Mouse (Mus musculus) midbrain, embryonic 16.5 days (tissue): ENCODE results near the gene Tmem179. TPM values are rescaled to one million over a fixed set of nuclear protein-coding genes. Genes with fewer than 3 reads are reported as not detected.
A peak's percentile ranks its signal among the peaks of the same experiment; 100 is the strongest.

Source experiments
- ATAC-seq: fragments of 200-750 bp; cut with Nextera tagmentation; 2 replicates; pipeline ENCODE4 v1.8.0; 2017; ENCODE audit warnings: moderate TSS enrichment
- H3K27ac ChIP-seq: fragments of 300-500 bp; sonication (generic); 2 replicates; pipeline ENCODE4 v1.5.1; 2014; ENCODE audit warnings: mild to moderate bottlenecking, low read length, mixed read lengths
- H3K27me3 ChIP-seq: fragments of 300-500 bp; sonication (generic); 2 replicates; pipeline ENCODE4 v1.6.1; 2014; ENCODE audit warnings: low read depth, low read length, mixed read lengths; ENCODE audit not compliant: control insufficient read depth, insufficient read depth
- H3K36me3 ChIP-seq: fragments of 300-500 bp; sonication (generic); 2 replicates; pipeline ENCODE4 v1.6.1; 2014; ENCODE audit warnings: mild to moderate bottlenecking, low read length, moderate library complexity, mixed read lengths; ENCODE audit not compliant: control insufficient read depth, insufficient read depth
- H3K4me1 ChIP-seq: fragments of 300-500 bp; sonication (generic); 2 replicates; pipeline ENCODE4 v1.6.1; 2014; ENCODE audit warnings: mild to moderate bottlenecking, low read length, mixed read lengths; ENCODE audit not compliant: control insufficient read depth, insufficient read depth
- H3K4me2 ChIP-seq: fragments of 300-500 bp; sonication (generic); 2 replicates; pipeline ENCODE4 v1.6.1; 2014; ENCODE audit warnings: mild to moderate bottlenecking, low read length, mixed read lengths
- H3K4me3 ChIP-seq: fragments of 300-500 bp; sonication (generic); 2 replicates; pipeline ENCODE4 v1.5.1; 2014; ENCODE audit warnings: low read depth, mild to moderate bottlenecking, low read length, moderate library complexity, mixed read lengths
- H3K9ac ChIP-seq: fragments of 300-500 bp; sonication (generic); 2 replicates; pipeline ENCODE4 v1.6.1; 2014; ENCODE audit warnings: low read depth, low read length, mixed read lengths
- H3K9me3 ChIP-seq: fragments of 300-500 bp; sonication (generic); replicated peaks from 2 replicates; pipeline ENCODE4 v1.6.1; 2014; ENCODE audit warnings: mild to moderate bottlenecking, low read length, mixed read lengths; ENCODE audit not compliant: control insufficient read depth, poor library complexity, severe bottlenecking
- WGBS: fragments of 180-500 bp; shearing (Covaris S2); extraction: QIAGEN DNeasy Blood & Tissue Kit; methylation state at CpG from one replicate; pipeline ENCODE4 v1.1.7; 2014; 5-methylcytosine and 5-hydroxymethylcytosine counted together
- polyA plus RNA-seq: library from polyadenylated mRNA; unstranded; fragments of >200 nt; fragmentation: Nextera tagmentation; extraction: Ambion mirVana; gene quantifications from 2 replicates; pipeline ENCODE4 v1.2.1, GENCODE M21; 2015

Gene Tmem179
- 96.8 and 100 TPM in 2 replicates for polyA plus RNA-seq

DNA sequence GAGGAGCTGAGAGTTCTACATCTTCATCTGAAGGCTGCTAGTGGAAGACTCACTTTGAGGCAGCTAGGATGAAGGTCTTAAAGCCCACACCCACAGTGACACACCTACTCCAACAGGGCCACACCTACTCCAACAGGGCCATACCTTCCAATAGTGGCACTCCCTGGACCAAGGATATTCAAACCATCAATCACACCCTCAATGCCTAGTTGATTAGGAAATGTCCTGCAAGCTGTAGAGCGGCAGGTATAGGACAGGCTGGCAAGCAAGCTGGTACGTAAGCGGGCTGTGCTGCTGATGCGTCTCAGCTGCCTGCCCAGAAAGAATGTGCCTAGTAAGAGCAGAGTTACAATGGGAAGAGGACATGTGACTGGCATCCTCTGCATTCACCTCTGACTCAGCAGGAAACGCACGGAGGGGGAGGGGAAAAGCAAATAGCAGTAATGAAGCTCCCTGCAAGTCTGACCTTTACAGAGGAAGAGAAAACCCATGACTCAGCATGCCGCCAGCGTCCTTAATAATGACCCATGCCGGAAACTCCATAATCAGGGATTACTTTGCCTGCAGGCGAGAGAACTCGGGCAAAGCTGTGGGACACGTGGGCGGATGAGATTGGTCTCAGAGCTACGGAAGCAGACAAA is at the start of gene Tmem179:
Gene Tmem179 (minus strand): TSS at position 51 of the 641 bp plus-strand sequence.
- 0 out of 2 replicates have a peak within 1 kb of the TSS, but pooled peaks have one; percentile 1 for H3K27ac ChIP-seq
- H3K27me3 ChIP-seq, result peaks cover 5% of the 10 kb centered on the region
- 8% methylated on average over 14 of the region's 14 CpGs for WGBS
- H3K9me3 ChIP-seq, result no peaks in the 10 kb centered on the region
- H3K4me1 ChIP-seq, result peaks cover 26% of the 10 kb centered on the region
- H3K4me3 ChIP-seq, result no peak within 1 kb of the TSS
- 0 out of 2 replicates have a peak within 1 kb of the TSS, but pooled peaks have one; percentile 20 for H3K9ac ChIP-seq
- ATAC-seq, result 0 out of 2 replicates have a peak, but pooled peaks have one; percentile 43
- peak within 1 kb of the TSS; percentile 39 for H3K4me2 ChIP-seq
- H3K36me3 ChIP-seq, result no peaks in the 10 kb centered on the region

DNA sequence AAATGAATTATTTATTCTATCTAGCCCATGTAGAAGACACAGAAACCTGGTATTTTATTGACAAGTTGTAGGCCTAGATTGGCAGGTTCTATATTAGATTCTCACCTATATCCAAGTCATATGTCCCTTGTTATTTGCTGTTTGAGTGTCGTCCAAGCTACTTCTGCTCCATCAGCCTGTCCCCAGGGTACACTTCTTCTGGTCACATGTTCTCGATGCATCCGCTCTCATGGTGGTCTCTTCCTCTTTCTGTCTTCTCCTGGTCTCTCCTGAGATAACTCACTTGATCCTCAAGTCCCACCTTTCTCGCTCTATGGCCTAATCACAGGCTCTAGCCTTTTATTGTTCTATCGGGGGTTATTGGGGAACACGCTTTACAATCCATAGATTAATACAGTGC is 46.5 kb upstream of the Tmem179 start:
- H3K9me3 ChIP-seq, result no peaks in the 10 kb centered on the region
- no peak overlapping the region for H3K9ac ChIP-seq
- H3K4me3 ChIP-seq, result no peak overlapping the region
- no peaks in the 10 kb centered on the region for H3K4me1 ChIP-seq
- WGBS, result 92% methylated on average over 6 of the region's 6 CpGs
- H3K4me2 ChIP-seq, result no peak overlapping the region
- H3K27ac ChIP-seq, result no peak overlapping the region
- no peaks in the 10 kb centered on the region for H3K27me3 ChIP-seq
- no peaks in the 10 kb centered on the region for H3K36me3 ChIP-seq
- no peak for ATAC-seq

DNA sequence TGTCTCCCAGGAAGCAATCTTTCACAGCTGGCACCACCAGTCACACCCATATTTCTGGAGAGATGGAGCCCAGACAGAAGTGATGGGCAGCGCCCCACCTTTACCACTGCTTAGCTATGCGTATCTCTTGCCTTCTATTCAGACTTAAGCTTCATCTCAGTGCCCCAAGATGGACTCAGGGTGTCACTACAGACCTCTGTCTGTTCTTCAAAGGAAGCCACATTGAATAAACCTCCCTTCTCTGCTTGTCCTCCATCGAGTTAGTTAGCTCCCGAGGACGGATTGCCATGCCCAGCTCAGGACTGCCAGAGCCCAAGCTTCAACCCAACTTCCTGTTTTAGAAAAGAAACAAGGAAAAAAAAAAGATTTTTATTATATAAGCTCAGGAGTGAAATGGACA is 45.9 kb upstream of the Tmem179 start:
- no peaks in the 10 kb centered on the region for H3K36me3 ChIP-seq
- WGBS, result 86% methylated on average over 5 of the region's 5 CpGs

DNA sequence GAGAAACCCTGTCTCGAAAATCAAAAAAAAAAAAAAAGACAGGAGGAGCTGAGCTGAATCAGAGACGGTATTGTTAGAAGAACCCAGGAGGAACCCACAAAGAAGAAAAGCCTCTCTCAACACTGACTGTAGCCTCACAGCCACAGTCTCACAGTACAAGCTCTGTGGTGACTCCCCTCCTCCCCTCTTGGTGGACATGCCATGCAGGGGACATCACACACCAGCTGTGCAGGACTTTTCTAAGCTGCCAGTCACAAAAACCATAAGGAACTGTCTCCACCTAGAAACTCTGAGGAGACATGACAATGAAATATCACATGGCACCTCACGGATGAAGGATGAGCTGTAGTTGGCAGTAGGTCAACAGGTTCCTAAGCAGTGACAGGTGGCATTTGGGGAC is 44.6 kb upstream of the Tmem179 start:
- H3K9ac ChIP-seq, result no peak overlapping the region
- 57% methylated on average over 3 of the region's 3 CpGs for WGBS
- no peaks in the 10 kb centered on the region for H3K36me3 ChIP-seq
- H3K4me3 ChIP-seq, result no peak overlapping the region
- no peaks in the 10 kb centered on the region for H3K27me3 ChIP-seq
- H3K27ac ChIP-seq, result no peak overlapping the region
- no peak overlapping the region for H3K4me2 ChIP-seq
- no peak for ATAC-seq
- H3K4me1 ChIP-seq, result no peaks in the 10 kb centered on the region
- H3K9me3 ChIP-seq, result no peaks in the 10 kb centered on the region

More for the DNA sequence above, 45.9 kb upstream of the Tmem179 start:
- Histone ChIP-seq H3K9ac (no peak overlapping the region), H3K4me1 (no peaks in the 10 kb centered on the region), H3K27ac (no peak overlapping the region), H3K27me3 (no peaks in the 10 kb centered on the region), H3K4me2 (no peak overlapping the region), H3K4me3 (no peak overlapping the region), H3K9me3 (no peaks in the 10 kb centered on the region)
- ATAC-seq, result no peak

DNA sequence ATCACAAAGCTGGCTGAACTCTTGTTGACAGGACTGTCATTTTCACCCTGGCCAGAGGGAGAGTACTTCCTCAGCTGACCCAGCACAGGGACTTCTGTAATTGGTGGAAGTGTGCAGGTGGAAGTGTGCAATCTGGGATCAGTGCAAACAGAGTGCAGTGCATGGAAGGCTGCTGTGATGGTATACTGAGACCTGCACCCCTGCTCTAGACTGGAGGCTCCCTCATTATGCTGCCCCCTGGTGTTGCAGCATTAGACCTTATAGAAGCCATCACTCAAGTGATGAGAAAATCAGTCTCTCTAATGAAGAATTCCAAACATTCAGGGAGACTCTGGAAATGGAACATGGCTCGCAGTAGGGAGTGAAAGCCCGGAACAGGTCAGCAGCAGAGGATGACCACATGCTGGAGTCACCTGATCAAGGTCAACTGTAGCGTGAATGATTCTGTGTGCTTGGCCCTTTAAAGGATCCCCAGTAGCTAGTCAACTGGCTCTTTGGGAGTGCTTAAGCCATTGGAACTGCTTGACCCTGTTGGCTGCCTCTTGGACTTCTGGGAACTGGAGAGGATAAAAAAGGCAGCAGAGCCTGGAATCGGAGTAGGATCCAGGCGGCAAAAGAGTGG is 43.7 kb upstream of the Tmem179 start:
- no peaks in the 10 kb centered on the region for H3K36me3 ChIP-seq
- no peaks in the 10 kb centered on the region for H3K4me1 ChIP-seq
- no peaks in the 10 kb centered on the region for H3K27me3 ChIP-seq
- no peak overlapping the region for H3K4me2 ChIP-seq
- no peak overlapping the region for H3K9ac ChIP-seq
- H3K27ac ChIP-seq, result no peak overlapping the region
- no peak overlapping the region for H3K4me3 ChIP-seq
- 51% methylated on average over 3 of the region's 5 CpGs for WGBS
- H3K9me3 ChIP-seq, result no peaks in the 10 kb centered on the region
- no peak for ATAC-seq

DNA sequence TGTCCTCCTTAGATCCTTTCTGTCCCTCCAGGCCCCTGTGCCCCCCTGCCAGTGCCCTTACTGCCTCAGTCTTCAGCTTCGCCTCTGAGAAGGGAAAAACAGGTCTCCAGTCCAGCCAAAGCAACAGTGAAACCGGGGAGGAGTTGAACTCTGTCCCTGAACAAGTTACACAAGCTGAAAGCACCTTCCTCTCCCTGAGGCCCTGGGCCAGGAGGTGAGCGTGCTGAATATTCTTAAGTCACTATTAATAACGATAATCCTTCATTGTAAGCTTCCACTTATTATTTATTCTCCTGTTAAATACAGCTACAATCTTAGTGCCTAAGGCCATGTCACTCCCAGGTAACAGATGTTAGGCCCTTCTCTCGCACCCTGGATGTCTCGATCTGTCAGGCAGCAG is 43.1 kb upstream of the Tmem179 start:
- Histone ChIP-seq H3K4me3 (no peak overlapping the region), H3K9me3 (no peaks in the 10 kb centered on the region), H3K9ac (no peak overlapping the region), H3K4me1 (no peaks in the 10 kb centered on the region), H3K27ac (no peak overlapping the region), H3K36me3 (no peaks in the 10 kb centered on the region), H3K4me2 (no peak overlapping the region), H3K27me3 (no peaks in the 10 kb centered on the region)
- 71% methylated on average over 6 of the region's 6 CpGs for WGBS
- ATAC-seq, result no peak

DNA sequence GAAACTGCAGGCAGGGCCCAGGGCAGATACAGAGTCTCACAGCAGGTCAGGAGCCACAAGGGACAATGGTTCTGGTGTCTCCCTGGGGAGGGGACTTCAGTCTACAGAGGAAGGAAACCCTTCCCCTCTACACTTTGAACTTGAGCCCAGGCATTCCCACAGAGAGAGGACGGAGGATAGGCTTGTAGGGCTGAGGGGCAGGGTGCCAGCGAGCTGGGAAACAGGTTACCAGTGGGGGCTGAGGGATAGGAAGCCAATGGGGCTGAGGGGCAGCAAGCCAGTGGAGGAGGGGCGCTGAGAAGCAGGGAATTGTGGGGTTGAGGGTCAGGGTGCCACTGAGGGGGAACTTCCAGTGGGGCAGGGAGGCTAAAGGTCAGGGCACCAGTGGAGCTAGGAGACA is 42.7 kb upstream of the Tmem179 start:
- H3K27me3 ChIP-seq, result no peaks in the 10 kb centered on the region
- H3K36me3 ChIP-seq, result no peaks in the 10 kb centered on the region
- no peak overlapping the region for H3K27ac ChIP-seq
- no peak for ATAC-seq
- H3K4me2 ChIP-seq, result no peak overlapping the region
- H3K9ac ChIP-seq, result no peak overlapping the region
- 37% methylated on average over 2 of the region's 3 CpGs for WGBS
- no peak overlapping the region for H3K4me3 ChIP-seq
- H3K4me1 ChIP-seq, result no peaks in the 10 kb centered on the region
- H3K9me3 ChIP-seq, result no peaks in the 10 kb centered on the region

DNA sequence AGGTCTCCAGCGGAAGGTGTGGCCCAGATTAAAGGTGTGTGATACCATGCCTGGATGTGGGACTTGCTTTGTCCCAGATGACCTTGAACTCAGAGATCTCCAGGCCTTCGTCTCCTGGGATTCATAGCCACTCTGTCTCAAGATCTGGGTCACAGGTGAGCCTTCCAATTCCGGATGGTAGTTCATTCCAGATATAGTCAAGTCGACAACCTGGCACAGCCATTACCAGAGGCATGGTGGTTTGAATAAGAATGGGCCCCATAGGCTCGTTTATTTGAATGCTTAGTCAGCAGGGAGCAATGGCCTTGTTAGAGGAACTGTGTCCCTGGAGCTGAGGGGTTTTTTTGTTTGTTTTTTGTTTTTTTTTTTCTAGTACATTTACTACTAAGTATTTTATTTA is 40.7 kb upstream of the Tmem179 start:
- H3K9ac ChIP-seq, result no peak overlapping the region
- H3K36me3 ChIP-seq, result no peaks in the 10 kb centered on the region
- WGBS, result 84% methylated on average over 5 of the region's 5 CpGs
- H3K4me2 ChIP-seq, result no peak overlapping the region
- no peak overlapping the region for H3K4me3 ChIP-seq
- H3K4me1 ChIP-seq, result 0 out of 2 replicates have a peak, but pooled peaks cover under 1% of the 10 kb centered on the region
- no peak overlapping the region for H3K27ac ChIP-seq
- no peaks in the 10 kb centered on the region for H3K9me3 ChIP-seq
- ATAC-seq, result no peak
- no peaks in the 10 kb centered on the region for H3K27me3 ChIP-seq

DNA sequence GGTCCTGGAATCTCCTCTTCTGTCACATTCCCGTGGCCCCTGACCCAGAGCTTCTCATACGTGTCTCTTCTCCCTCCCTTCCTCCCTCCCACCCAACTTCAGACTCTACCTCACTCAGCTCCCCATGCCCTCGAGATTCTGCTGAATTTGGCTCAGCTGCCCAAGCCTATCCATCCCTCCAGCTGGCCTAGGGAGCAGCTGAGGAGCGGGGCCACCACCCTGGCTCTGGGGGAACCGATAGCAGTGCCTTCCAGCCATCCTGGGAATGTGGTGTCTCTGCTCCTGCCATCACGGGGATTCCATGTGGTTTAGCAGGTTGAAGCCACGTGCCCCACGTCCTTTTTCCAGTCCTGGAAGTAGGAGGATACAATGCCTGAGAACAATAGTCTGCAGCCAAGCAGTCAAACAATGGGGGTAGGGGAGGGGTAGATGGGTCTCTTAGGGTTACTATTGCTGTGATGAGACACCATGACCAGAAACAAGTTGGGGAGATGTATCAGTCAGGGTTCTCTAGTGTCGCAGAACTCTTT is 40.0 kb upstream of the Tmem179 start:
- WGBS, result 71% methylated on average over 9 of the region's 9 CpGs
- Histone ChIP-seq H3K4me3 (no peak overlapping the region), H3K4me1 (0 out of 2 replicates have a peak, but pooled peaks cover 2% of the 10 kb centered on the region), H3K27ac (no peak overlapping the region), H3K4me2 (no peak overlapping the region), H3K9ac (no peak overlapping the region), H3K9me3 (no peaks in the 10 kb centered on the region), H3K27me3 (no peaks in the 10 kb centered on the region), H3K36me3 (no peaks in the 10 kb centered on the region)
- ATAC-seq, result no peak
